In the genomic region with DNA sequence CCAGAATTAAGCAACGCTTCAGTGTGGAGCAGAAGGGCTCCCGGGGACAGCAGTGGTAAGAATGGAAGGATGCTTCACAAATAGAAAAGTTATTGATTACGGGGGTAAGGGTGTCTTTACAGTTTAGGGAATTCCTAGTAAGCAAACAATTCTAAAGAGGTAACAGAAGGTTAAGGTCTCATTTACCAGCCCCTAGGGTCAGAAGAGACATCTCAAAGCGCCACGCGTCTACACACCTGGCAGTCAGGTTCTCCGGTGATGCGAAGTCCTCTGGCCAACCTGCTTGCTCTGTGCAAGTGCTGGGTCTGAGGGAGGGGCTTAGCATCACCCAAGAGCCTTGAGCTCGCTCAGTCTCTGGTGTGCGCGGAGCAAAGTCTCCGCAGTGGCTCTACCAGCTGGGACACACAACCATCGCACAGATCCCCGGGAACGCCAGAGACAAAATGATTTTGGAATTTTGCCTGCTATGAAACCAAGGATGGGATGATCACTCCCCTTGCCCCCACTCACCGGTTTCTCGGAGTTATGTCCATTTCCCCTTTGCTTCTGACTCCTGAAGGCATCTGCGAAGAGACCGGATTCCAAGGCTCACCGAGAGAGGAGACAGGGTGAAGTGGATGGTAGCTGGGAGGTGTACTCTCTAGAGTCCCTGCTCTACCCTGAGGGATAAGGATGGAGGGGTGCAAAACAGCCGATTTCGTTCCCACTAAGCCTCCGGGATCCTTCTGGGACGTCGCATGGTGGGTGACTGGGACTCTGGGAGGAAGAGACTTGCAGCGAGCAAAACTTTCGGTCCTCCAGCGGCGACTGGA, we compare ENCODE assay signal across 8 mouse cellular contexts. TPM values are rescaled to one million over a fixed set of nuclear protein-coding genes. Genes with fewer than 3 reads are reported as not detected.
A peak's percentile ranks its signal among the peaks of the same experiment; 100 is the strongest.
DNase-seq lines count a peak whose midpoint lies in the region; ATAC-seq lines count a peak whose summit lies in the region.

No protein-coding gene starts in this region.

- ATAC-seq in forebrain, embryonic 12.5 days (ENCODE audit: low FRiP score) = peak; percentile 70
- ATAC-seq in limb, embryonic 12.5 days (ENCODE audit: insufficient number of reproducible peaks, insufficient read depth, low FRiP score, low TSS enrichment, low read depth) = peak; percentile 32

- peak overlapping the region; percentile 83 for H3K4me2 ChIP-seq in forebrain, embryonic 12.5 days
- H3K4me2 ChIP-seq in limb, embryonic 12.5 days = peak overlapping the region; percentile 90

- H3K9me3 ChIP-seq in forebrain, embryonic 12.5 days = no peaks in the 10 kb centered on the region
- H3K9me3 ChIP-seq in limb, embryonic 12.5 days = no peaks in the 10 kb centered on the region

- no peaks in the 10 kb centered on the region for H3K36me3 ChIP-seq in forebrain, embryonic 12.5 days (replicated peaks)
- no peaks in the 10 kb centered on the region for H3K36me3 ChIP-seq in limb, embryonic 12.5 days

- no peak overlapping the region for H3K27ac ChIP-seq in forebrain, embryonic 12.5 days
- no peak overlapping the region for H3K27ac ChIP-seq in limb, embryonic 12.5 days

- peak overlapping the region; percentile 59 for H3K9ac ChIP-seq in forebrain, embryonic 12.5 days
- peak overlapping the region; percentile 83 for H3K9ac ChIP-seq in limb, embryonic 12.5 days (replicated peaks)

- peak overlapping the region; percentile 67 for H3K4me3 ChIP-seq in forebrain, embryonic 12.5 days (replicated peaks)
- peak overlapping the region; percentile 72 for H3K4me3 ChIP-seq in limb, embryonic 12.5 days (replicated peaks)

- H3K27me3 ChIP-seq in forebrain, embryonic 12.5 days = peaks cover 20% of the 10 kb centered on the region
- peaks cover 23% of the 10 kb centered on the region; the same call in 1 of the 2 replicates for H3K27me3 ChIP-seq in limb, embryonic 12.5 days

- H3K4me1 ChIP-seq in forebrain, embryonic 12.5 days = peaks cover 21% of the 10 kb centered on the region
- peaks cover 18% of the 10 kb centered on the region for H3K4me1 ChIP-seq in limb, embryonic 12.5 days (replicated peaks)

- DNase-seq in layer of hippocampus, adult 9-11 months = peak; percentile 47
- no peak for DNase-seq in layer of hippocampus, adult 11-12 months (ENCODE audit: low spot score)
- DNase-seq in R1 (ENCODE audit: low read depth, low spot score) = peak; percentile 86
- DNase-seq in neural tube, embryonic 10.5 days (ENCODE audit: extremely low spot score, low spot score) = peak; percentile 57
- DNase-seq in right cerebral cortex, postnatal 25 days = no peak
- no peak for DNase-seq in spleen, postnatal 14 days (ENCODE audit: low spot score in 2 of 2)

- 5% methylated on average over 29 of the region's 29 CpGs for WGBS in forebrain, embryonic 12.5 days
- 6% methylated on average over 29 of the region's 29 CpGs for WGBS in limb, embryonic 12.5 days

RNA-seq across cellular contexts. Expression of a gene that starts 0.7 kb away (rescaled TPM):
- 12.8 and 15.0 TPM in 2 replicates for polyA plus RNA-seq in forebrain, embryonic 12.5 days (2016; fragmentation: Nextera tagmentation; extraction: Ambion mirVana)
- polyA plus RNA-seq in limb, embryonic 12.5 days (2016; fragmentation: Nextera tagmentation; extraction: Ambion mirVana) = 11.2 and 13.8 TPM in 2 replicates

RNA-seq across cellular contexts. Expression of a gene that starts 54.2 kb away (rescaled TPM):
- polyA plus RNA-seq in forebrain, embryonic 12.5 days (2016; fragmentation: Nextera tagmentation; extraction: Ambion mirVana) = 0.13 and 0.18 TPM in 2 replicates
- polyA plus RNA-seq in limb, embryonic 12.5 days (2016; fragmentation: Nextera tagmentation; extraction: Ambion mirVana) = 0.35 TPM in 1 of 2 replicates, not detected in the other

Comparison
In these comparisons a context has a peak if more than half of its experiments do, and no peak if none do; other contexts are left out.
1. DNase-seq: peak in layer of hippocampus, adult 9-11 months (single experiment), R1 (single experiment) and neural tube, embryonic 10.5 days (single experiment); none in layer of hippocampus, adult 11-12 months (single experiment), right cerebral cortex, postnatal 25 days (single experiment) and spleen, postnatal 14 days (0 of 2).